Mouse (Mus musculus) spleen, embryonic (tissue): ENCODE measurements around the gene Gak.

Experiments used
- CTCF ChIA-PET: fragments of 350-600 bp; sonication (Branson Sonifier 250); formaldehyde crosslinking; loops from one replicate; lab custom pipeline; 2022; lab: Charles Lee

The Gak gene

GRCm38 (mm10) chr5:108610426-108610825, 19.1 kb downstream of the Gak start:
- CTCF ChIA-PET: no interaction called here

- CTCF ChIA-PET: no interaction called here
Observed at GRCm38 (mm10) chr5:108602537-108602936, 27.0 kb downstream of the Gak start.

GRCm38 (mm10) chr5:108599923-108600322, 29.6 kb downstream of the Gak start:
- CTCF ChIA-PET: no interaction called here

- CTCF ChIA-PET: no interaction called here
Observed at GRCm38 (mm10) chr5:108581361-108581891, 48.1 kb downstream of the Gak start.

- CTCF ChIA-PET: no interaction called here
Observed at GRCm38 (mm10) chr5:108573054-108573453, 56.5 kb downstream of the Gak start.

GRCm38 (mm10) chr5:108570991-108571390, 58.6 kb downstream of the Gak start:
- CTCF ChIA-PET: no interaction called here

- CTCF ChIA-PET: no interaction called here
Observed at GRCm38 (mm10) chr5:108567104-108567503, 62.5 kb downstream of the Gak start.

GRCm38 (mm10) chr5:108566523-108566922, 63.0 kb downstream of the Gak start:
- CTCF ChIA-PET: no interaction called here

- CTCF ChIA-PET: no interaction called here
Observed at GRCm38 (mm10) chr5:108565381-108565780, 64.2 kb downstream of the Gak start.

GRCm38 (mm10) chr5:108564346-108564745, 65.2 kb downstream of the Gak start:
- CTCF ChIA-PET: no interaction called here

GRCm38 (mm10) chr5:108562483-108562882, 67.1 kb downstream of the Gak start:
- CTCF ChIA-PET: no interaction called here

- CTCF ChIA-PET: no interaction called here
Observed at GRCm38 (mm10) chr5:108556986-108557385, 72.6 kb downstream of the Gak start.

GRCm38 (mm10) chr5:108554041-108554440, 75.5 kb downstream of the Gak start:
- CTCF ChIA-PET: no interaction called here

GRCm38 (mm10) chr5:108550207-108550594, 79.4 kb downstream of the Gak start:
- CTCF ChIA-PET: no interaction called here

GRCm38 (mm10) chr5:108549489-108550206, 79.9 kb downstream of the Gak start, which contains the start of gene Cplx1:
Cplx1 (minus strand) TSS chr5:108550024.
- CTCF ChIA-PET: no interaction called here

GRCm38 (mm10) chr5:108549137-108549488, 80.4 kb downstream of the Gak start:
- CTCF ChIA-PET: no interaction called here

GRCm38 (mm10) chr5:108547636-108548035, 81.9 kb downstream of the Gak start:
- CTCF ChIA-PET: no interaction called here

GRCm38 (mm10) chr5:108543516-108544291, 85.9 kb downstream of the Gak start:
- CTCF ChIA-PET: no interaction called here

GRCm38 (mm10) chr5:108534188-108534587, 95.4 kb downstream of the Gak start:
- CTCF ChIA-PET: no interaction called here

- CTCF ChIA-PET: no interaction called here
Observed at GRCm38 (mm10) chr5:108522597-108522996, 107.0 kb downstream of the Gak start.

GRCm38 (mm10) chr5:108521896-108522295, 107.7 kb downstream of the Gak start:
- CTCF ChIA-PET: no interaction called here

GRCm38 (mm10) chr5:108521016-108521415, 108.5 kb downstream of the Gak start:
- CTCF ChIA-PET: no interaction called here

- CTCF ChIA-PET: no interaction called here
Observed at GRCm38 (mm10) chr5:108520153-108520552, 109.4 kb downstream of the Gak start.
